Mouse (Mus musculus) left cerebral cortex, adult 9 months (tissue): Measurements from ENCODE around the gene Il27.
A peak's percentile ranks its signal among the peaks of the same experiment; 100 is the strongest.

Source experiments
- DNase-seq, 2 experiments: peaks; one replicate each; pipeline ENCODE4 v3.0.0; 2022; ENCODE audit warnings: low spot score in 2 of 2

Gene Il27

GRCm38 (mm10) chr7:126607064-126607463, 12.3 kb upstream of the Il27 start:
- no peak for DNase-seq

- DNase-seq: no peak
Measured at GRCm38 (mm10) chr7:126606611-126607010, 11.9 kb upstream of the Il27 start.

GRCm38 (mm10) chr7:126602650-126603049, 7.9 kb upstream of the Il27 start:
- DNase-seq: no peak

GRCm38 (mm10) chr7:126601896-126602295, 7.2 kb upstream of the Il27 start:
- DNase-seq: no peak

- DNase-seq: no peak
Measured at GRCm38 (mm10) chr7:126598919-126599318, 4.2 kb upstream of the Il27 start.

- no peak for DNase-seq
Measured at GRCm38 (mm10) chr7:126596414-126596813, 1.7 kb upstream of the Il27 start.

- DNase-seq: no peak
Measured at GRCm38 (mm10) chr7:126595890-126596289, 1.1 kb upstream of the Il27 start.

- peak in 1 of 2 experiments; percentile 32 for DNase-seq
Measured at GRCm38 (mm10) chr7:126587779-126588178, 7.0 kb downstream of the Il27 start.

GRCm38 (mm10) chr7:126586839-126587238, 7.9 kb downstream of the Il27 start:
- no peak for DNase-seq

GRCm38 (mm10) chr7:126585717-126586116, 9.0 kb downstream of the Il27 start, which contains the start of gene Cln3:
Gene Cln3, minus strand, starts transcription at chr7:126585817.
- DNase-seq: no peak

- DNase-seq: no peak
Measured at GRCm38 (mm10) chr7:126584506-126584977, 10.2 kb downstream of the Il27 start, which contains the start of gene Apobr. Gene Apobr, plus strand, starts transcription at chr7:126584942.

- DNase-seq: no peak
Measured at GRCm38 (mm10) chr7:126583761-126584160, 11.0 kb downstream of the Il27 start.

GRCm38 (mm10) chr7:126583251-126583709, 11.5 kb downstream of the Il27 start:
- DNase-seq: peak; percentile 72 to 88

- no peak for DNase-seq
Measured at GRCm38 (mm10) chr7:126582759-126583158, 12.0 kb downstream of the Il27 start.

GRCm38 (mm10) chr7:126581661-126582060, 13.1 kb downstream of the Il27 start:
- DNase-seq: no peak

- DNase-seq: peak in 1 of 2 experiments; percentile 44
Measured at GRCm38 (mm10) chr7:126579172-126579571, 15.6 kb downstream of the Il27 start.

- peak in 1 of 2 experiments; percentile 36 for DNase-seq
Measured at GRCm38 (mm10) chr7:126576946-126577345, 17.8 kb downstream of the Il27 start.

- DNase-seq: peak; percentile 77 to 92
Measured at GRCm38 (mm10) chr7:126566094-126566765, 28.5 kb downstream of the Il27 start, which contains the start of gene Eif3c. Gene Eif3c, minus strand, starts transcription at chr7:126566411.

GRCm38 (mm10) chr7:126565693-126566092, 29.0 kb downstream of the Il27 start:
- DNase-seq: no peak

- DNase-seq: no peak
Measured at GRCm38 (mm10) chr7:126556635-126557034, 38.1 kb downstream of the Il27 start.

- DNase-seq: no peak
Measured at GRCm38 (mm10) chr7:126554796-126555195, 39.9 kb downstream of the Il27 start.

GRCm38 (mm10) chr7:126545631-126546030, 49.1 kb downstream of the Il27 start:
- DNase-seq: no peak

GRCm38 (mm10) chr7:126541661-126542060, 53.1 kb downstream of the Il27 start:
- no peak for DNase-seq
